Mouse (Mus musculus) liver, embryonic 14.5 days (tissue): Measurements from ENCODE around the gene Auts2. TPM values are rescaled to one million over a fixed set of nuclear protein-coding genes. Genes with fewer than 3 reads are reported as not detected.

Experiments used
- ATAC-seq: fragments of 200-750 bp; cut with Nextera tagmentation; 2 replicates; pipeline ENCODE4 v1.8.0; 2017; ENCODE audit warnings: moderate number of reproducible peaks, mild to moderate bottlenecking, moderate library complexity; ENCODE audit not compliant: insufficient read depth
- DNase-seq, 3 experiments: peaks; one replicate each; pipeline ENCODE4 v3.0.0-alpha.2; 2012 to 2013; ENCODE audit warnings: low read depth in 3 of 3, low spot score in 3 of 3
- H3K27ac ChIP-seq: fragments of 300-500 bp; sonication (generic); 2 replicates; pipeline ENCODE4 v1.5.1; 2014; ENCODE audit warnings: moderate library complexity, mild to moderate bottlenecking, control low read depth, inconsistent platforms
- H3K27me3 ChIP-seq: fragments of 300-500 bp; sonication (generic); 2 replicates; pipeline ENCODE4 v1.6.1; 2014; ENCODE audit warnings: mild to moderate bottlenecking, low read length, moderate library complexity; ENCODE audit not compliant: control insufficient read depth, insufficient read depth
- H3K36me3 ChIP-seq: fragments of 300-500 bp; sonication (generic); replicated peaks from 2 replicates; pipeline ENCODE4 v1.6.1; 2014; ENCODE audit warnings: low read depth; ENCODE audit not compliant: control insufficient read depth, insufficient read depth
- H3K4me1 ChIP-seq, 2 experiments: fragments of 200-500 bp in 1 of 2; fragments of 300-500 bp in 1 of 2; sonication (generic) in 1 of 2; replicated peaks; 2 replicates each; pipeline ENCODE4 v1.6.1; 2012 to 2014; ENCODE audit warnings: antibody characterized with exemption in 1 of 2, inconsistent platforms in 1 of 2, low read length in 1 of 2; ENCODE audit not compliant: control insufficient read depth in 2 of 2, insufficient read depth in 2 of 2
- H3K4me2 ChIP-seq: fragments of 300-500 bp; sonication (generic); 2 replicates; pipeline ENCODE4 v1.6.1; 2014; ENCODE audit warnings: low read depth, mild to moderate bottlenecking, control low read depth, moderate library complexity
- H3K4me3 ChIP-seq, 2 experiments: fragments of 200-500 bp in 1 of 2; fragments of 300-500 bp in 1 of 2; sonication (generic) in 1 of 2; 2 replicates each; pipeline ENCODE4 v1.5.1; 2012 to 2014; ENCODE audit warnings: low read depth in 2 of 2, low read length in 2 of 2, mild to moderate bottlenecking in 2 of 2, control low read depth in 1 of 2, inconsistent platforms in 1 of 2, moderate library complexity in 1 of 2; ENCODE audit not compliant: insufficient read depth in 1 of 2
- H3K9ac ChIP-seq: fragments of 300-500 bp; sonication (generic); replicated peaks from 2 replicates; pipeline ENCODE4 v1.6.1; 2014; ENCODE audit warnings: mild to moderate bottlenecking, control low read depth, moderate library complexity
- H3K9me3 ChIP-seq: fragments of 300-500 bp; sonication (generic); 2 replicates; pipeline ENCODE4 v1.6.1; 2016; ENCODE audit warnings: low read length, mixed read lengths; ENCODE audit not compliant: control insufficient read depth
- CTCF ChIP-seq: IDR thresholded peaks from 2 replicates; pipeline ENCODE4 v1.5.1; 2016; ENCODE audit warnings: antibody characterized with exemption, low read depth, control low read depth
- EP300 ChIP-seq: IDR thresholded peaks from 2 replicates; pipeline ENCODE4 v1.6.1; 2016; ENCODE audit warnings: antibody characterized with exemption, low read depth
- WGBS: fragments of 180-500 bp; shearing (Covaris S2); extraction: QIAGEN DNeasy Blood & Tissue Kit; methylation state at CpG from one replicate; pipeline ENCODE4 v1.1.7; 2014; ENCODE audit not compliant: insufficient replicate concordance; 5-methylcytosine and 5-hydroxymethylcytosine counted together
- polyA plus RNA-seq, 2 experiments: library from polyadenylated mRNA; depleted of rRNA in 1 of 2; stranded (reverse) in 1 of 2; unstranded in 1 of 2; fragments of >200 nt; fragmentation: Nextera tagmentation in 1 of 2; extraction: Ambion mirVana in 1 of 2; gene quantifications; 2 replicates each; pipeline versions ENCODE4 v1.2.1 to v1.2.3; 2012 to 2014

Gene Auts2
- polyA plus RNA-seq, 2 experiments: 0.77 to 1.6 TPM

- ATAC-seq: no peak
- 48% methylated on average over 2 of the region's 2 CpGs for WGBS
Observed at GRCm38 (mm10) chr5:131712441-131712840, 830.7 kb downstream of the Auts2 start.

GRCm38 (mm10) chr5:131711474-131712129 lies 831.5 kb downstream of the Auts2 start:
- DNase-seq: no peak
- TF ChIP-seq CTCF (no peak), EP300 (no peak)

More at GRCm38 (mm10) chr5:131712441-131712840, 830.7 kb downstream of the Auts2 start:
- H3K9ac ChIP-seq: no peak overlapping the region
- H3K4me2 ChIP-seq: no peak overlapping the region
- no peak for DNase-seq
- no peak overlapping the region for H3K27ac ChIP-seq
- H3K4me3 ChIP-seq: no peak overlapping the region
- no peak for TF ChIP-seq CTCF
- no peak for TF ChIP-seq EP300
- no peaks in the 10 kb centered on the region for H3K9me3 ChIP-seq
- no peaks in the 10 kb centered on the region for H3K27me3 ChIP-seq
- no peaks in the 10 kb centered on the region for H3K4me1 ChIP-seq
- no peaks in the 10 kb centered on the region for H3K36me3 ChIP-seq

GRCm38 (mm10) chr5:131710735-131711473 lies 832.2 kb downstream of the Auts2 start:
- no peak for ATAC-seq
- 60% methylated on average over 8 of the region's 8 CpGs for WGBS

More at GRCm38 (mm10) chr5:131711474-131712129, 831.5 kb downstream of the Auts2 start:
- no peaks in the 10 kb centered on the region for H3K27me3 ChIP-seq
- 51% methylated on average over 5 of the region's 5 CpGs for WGBS
- H3K36me3 ChIP-seq: no peaks in the 10 kb centered on the region
- H3K4me1 ChIP-seq: no peaks in the 10 kb centered on the region
- H3K4me3 ChIP-seq: no peak overlapping the region
- H3K9me3 ChIP-seq: no peaks in the 10 kb centered on the region
- no peak overlapping the region for H3K9ac ChIP-seq
- no peak overlapping the region for H3K4me2 ChIP-seq
- no peak overlapping the region for H3K27ac ChIP-seq
- ATAC-seq: no peak

GRCm38 (mm10) chr5:131707471-131707870 lies 835.7 kb downstream of the Auts2 start:
- H3K4me3 ChIP-seq: no peak overlapping the region
- H3K27me3 ChIP-seq: no peaks in the 10 kb centered on the region
- H3K4me1 ChIP-seq: no peaks in the 10 kb centered on the region
- no peak for ATAC-seq
- no peak overlapping the region for H3K4me2 ChIP-seq
- no peaks in the 10 kb centered on the region for H3K9me3 ChIP-seq
- WGBS: 69% methylated on average over 7 of the region's 7 CpGs
- no peaks in the 10 kb centered on the region for H3K36me3 ChIP-seq
- no peak overlapping the region for H3K9ac ChIP-seq
- no peak overlapping the region for H3K27ac ChIP-seq
- TF ChIP-seq CTCF (no peak), EP300 (no peak)
- no peak for DNase-seq

More at GRCm38 (mm10) chr5:131710735-131711473, 832.2 kb downstream of the Auts2 start:
- no peaks in the 10 kb centered on the region for H3K36me3 ChIP-seq
- TF ChIP-seq EP300 (no peak), CTCF (no peak)
- H3K27ac ChIP-seq: no peak overlapping the region
- H3K4me3 ChIP-seq: no peak overlapping the region
- H3K9ac ChIP-seq: no peak overlapping the region
- H3K4me1 ChIP-seq: no peaks in the 10 kb centered on the region
- H3K4me2 ChIP-seq: no peak overlapping the region
- H3K27me3 ChIP-seq: no peaks in the 10 kb centered on the region
- DNase-seq: no peak
- no peaks in the 10 kb centered on the region for H3K9me3 ChIP-seq

- Histone ChIP-seq H3K27me3 (no peaks in the 10 kb centered on the region), H3K27ac (no peak overlapping the region), H3K9me3 (no peaks in the 10 kb centered on the region), H3K4me3 (no peak overlapping the region), H3K4me2 (no peak overlapping the region), H3K4me1 (no peaks in the 10 kb centered on the region), H3K9ac (no peak overlapping the region), H3K36me3 (no peaks in the 10 kb centered on the region)
- DNase-seq (no peak), ATAC-seq (no peak)
- TF ChIP-seq EP300: no peak
- no peak for TF ChIP-seq CTCF
- WGBS: 66% methylated on average over 6 of the region's 6 CpGs
Observed at GRCm38 (mm10) chr5:131703729-131704128, 839.4 kb downstream of the Auts2 start.
